Mouse (Mus musculus): ENCODE results near the gene Nkx2-3. TPM values are rescaled to one million over a fixed set of nuclear protein-coding genes. Genes with fewer than 3 reads are reported as not detected.

The Nkx2-3 gene
- polyA plus RNA-seq, 1 experiment from 2014 or later, result 4.1 TPM

GRCm38 (mm10) chr19:43601996-43602590, 10.0 kb upstream of the Nkx2-3 start:
- H3K4me3 ChIP-seq (ENCODE audit: low read depth, low read length), result no peak overlapping the region
- no peaks in the 10 kb centered on the region for H3K36me3 ChIP-seq (ENCODE audit: control insufficient read depth, insufficient read depth, low read length)
- no peak overlapping the region for H3K4me2 ChIP-seq (ENCODE audit: low read depth, low read length, severe bottlenecking)
- H3K9me3 ChIP-seq (ENCODE audit: control insufficient read depth, low read length), result no peaks in the 10 kb centered on the region
- DNase-seq (ENCODE audit: low spot score) (peak; percentile 65), ATAC-seq (replicated peaks; ENCODE audit: low FRiP score) (no peak)
- WGBS, result 1% methylated on average over 12 of the region's 12 CpGs
- H3K27me3 ChIP-seq (ENCODE audit: control insufficient read depth, insufficient read depth, low read length), result peaks cover 97% of the 10 kb centered on the region
- H3K4me1 ChIP-seq (replicated peaks; ENCODE audit: control insufficient read depth, insufficient read depth, low read length), result 0 out of 2 replicates have a peak, but pooled peaks cover 6% of the 10 kb centered on the region
- no peak overlapping the region for H3K9ac ChIP-seq (ENCODE audit: low read length)
- H3K27ac ChIP-seq (ENCODE audit: low read depth, low read length), result no peak overlapping the region

GRCm38 (mm10) chr19:43603521-43603920, 8.6 kb upstream of the Nkx2-3 start:
- H3K9me3 ChIP-seq (ENCODE audit: control insufficient read depth, low read length), result no peaks in the 10 kb centered on the region
- H3K27ac ChIP-seq (ENCODE audit: low read depth, low read length), result no peak overlapping the region
- no peaks in the 10 kb centered on the region for H3K36me3 ChIP-seq (ENCODE audit: control insufficient read depth, insufficient read depth, low read length)
- peaks cover 96% of the 10 kb centered on the region for H3K27me3 ChIP-seq (ENCODE audit: control insufficient read depth, insufficient read depth, low read length)
- no peak overlapping the region for H3K4me3 ChIP-seq (ENCODE audit: low read depth, low read length)
- 0 out of 2 replicates have a peak, but pooled peaks cover 7% of the 10 kb centered on the region for H3K4me1 ChIP-seq (replicated peaks; ENCODE audit: control insufficient read depth, insufficient read depth, low read length)
- no peak overlapping the region for H3K9ac ChIP-seq (ENCODE audit: low read length)
- 2% methylated on average over 5 of the region's 5 CpGs for WGBS
- no peak for DNase-seq (ENCODE audit: low spot score)
- ATAC-seq (replicated peaks; ENCODE audit: low FRiP score), result no peak
- no peak overlapping the region for H3K4me2 ChIP-seq (ENCODE audit: low read depth, low read length, severe bottlenecking)

- H3K9me3 ChIP-seq (ENCODE audit: control insufficient read depth, low read length), result no peaks in the 10 kb centered on the region
- peaks cover 93% of the 10 kb centered on the region for H3K27me3 ChIP-seq (ENCODE audit: control insufficient read depth, insufficient read depth, low read length)
- no peak for ATAC-seq (replicated peaks; ENCODE audit: low FRiP score)
- no peak overlapping the region for H3K9ac ChIP-seq (ENCODE audit: low read length)
- 3% methylated on average over 7 of the region's 7 CpGs for WGBS
- H3K36me3 ChIP-seq (ENCODE audit: control insufficient read depth, insufficient read depth, low read length), result no peaks in the 10 kb centered on the region
- H3K4me2 ChIP-seq (ENCODE audit: low read depth, low read length, severe bottlenecking), result no peak overlapping the region
- no peak overlapping the region for H3K4me3 ChIP-seq (ENCODE audit: low read depth, low read length)
- H3K27ac ChIP-seq (ENCODE audit: low read depth, low read length), result no peak overlapping the region
- DNase-seq (ENCODE audit: low spot score), result no peak
- H3K4me1 ChIP-seq (replicated peaks; ENCODE audit: control insufficient read depth, insufficient read depth, low read length), result 0 out of 2 replicates have a peak, but pooled peaks cover 6% of the 10 kb centered on the region
Measured at GRCm38 (mm10) chr19:43604492-43605120, 7.5 kb upstream of the Nkx2-3 start.

GRCm38 (mm10) chr19:43605666-43606551, 6.2 kb upstream of the Nkx2-3 start:
- ATAC-seq (replicated peaks; ENCODE audit: low FRiP score) (no peak), DNase-seq (ENCODE audit: low spot score) (no peak)

GRCm38 (mm10) chr19:43606552-43607530, 5.3 kb upstream of the Nkx2-3 start:
- Histone ChIP-seq H3K4me3 (ENCODE audit: low read depth, low read length) (no peak overlapping the region), H3K27me3 (ENCODE audit: control insufficient read depth, insufficient read depth, low read length) (peaks cover 92% of the 10 kb centered on the region), H3K9ac (ENCODE audit: low read length) (no peak overlapping the region), H3K36me3 (ENCODE audit: control insufficient read depth, insufficient read depth, low read length) (no peaks in the 10 kb centered on the region), H3K9me3 (ENCODE audit: control insufficient read depth, low read length) (no peaks in the 10 kb centered on the region), H3K27ac (ENCODE audit: low read depth, low read length) (no peak overlapping the region), H3K4me1 (replicated peaks; ENCODE audit: control insufficient read depth, insufficient read depth, low read length) (peaks cover 18% of the 10 kb centered on the region), H3K4me2 (ENCODE audit: low read depth, low read length, severe bottlenecking) (no peak overlapping the region)
- under 1% methylated on average over 40 of the region's 40 CpGs for WGBS
- DNase-seq (ENCODE audit: low spot score) (no peak), ATAC-seq (replicated peaks; ENCODE audit: low FRiP score) (no peak)

More at GRCm38 (mm10) chr19:43605666-43606551, 6.2 kb upstream of the Nkx2-3 start:
- Histone ChIP-seq H3K9ac (ENCODE audit: low read length) (no peak overlapping the region), H3K27ac (ENCODE audit: low read depth, low read length) (no peak overlapping the region), H3K27me3 (ENCODE audit: control insufficient read depth, insufficient read depth, low read length) (peaks cover 93% of the 10 kb centered on the region), H3K4me3 (ENCODE audit: low read depth, low read length) (no peak overlapping the region), H3K9me3 (ENCODE audit: control insufficient read depth, low read length) (no peaks in the 10 kb centered on the region), H3K4me1 (replicated peaks; ENCODE audit: control insufficient read depth, insufficient read depth, low read length) (peaks cover 12% of the 10 kb centered on the region; the same call in 1 of the 2 replicates), H3K4me2 (ENCODE audit: low read depth, low read length, severe bottlenecking) (no peak overlapping the region), H3K36me3 (ENCODE audit: control insufficient read depth, insufficient read depth, low read length) (no peaks in the 10 kb centered on the region)
- 1% methylated on average over 17 of the region's 17 CpGs for WGBS

- Histone ChIP-seq H3K4me1 (replicated peaks; ENCODE audit: control insufficient read depth, insufficient read depth, low read length) (peaks cover 27% of the 10 kb centered on the region), H3K27me3 (ENCODE audit: control insufficient read depth, insufficient read depth, low read length) (peaks cover 93% of the 10 kb centered on the region), H3K36me3 (ENCODE audit: control insufficient read depth, insufficient read depth, low read length) (no peaks in the 10 kb centered on the region), H3K9me3 (ENCODE audit: control insufficient read depth, low read length) (no peaks in the 10 kb centered on the region), H3K9ac (ENCODE audit: low read length) (no peak overlapping the region), H3K27ac (ENCODE audit: low read depth, low read length) (no peak overlapping the region), H3K4me2 (ENCODE audit: low read depth, low read length, severe bottlenecking) (no peak overlapping the region), H3K4me3 (ENCODE audit: low read depth, low read length) (no peak overlapping the region)
- no peak for ATAC-seq (replicated peaks; ENCODE audit: low FRiP score)
- DNase-seq (ENCODE audit: low spot score), result no peak
- WGBS, result 3% methylated on average over 11 of the region's 11 CpGs
Measured at GRCm38 (mm10) chr19:43607842-43608680, 4.1 kb upstream of the Nkx2-3 start.

- H3K27ac ChIP-seq (ENCODE audit: low read depth, low read length), result no peak overlapping the region
- no peak overlapping the region for H3K9ac ChIP-seq (ENCODE audit: low read length)
- H3K36me3 ChIP-seq (ENCODE audit: control insufficient read depth, insufficient read depth, low read length), result no peaks in the 10 kb centered on the region
- H3K4me1 ChIP-seq (replicated peaks; ENCODE audit: control insufficient read depth, insufficient read depth, low read length), result peaks cover 29% of the 10 kb centered on the region
- DNase-seq (ENCODE audit: low spot score) (no peak), ATAC-seq (replicated peaks; ENCODE audit: low FRiP score) (no peak)
- peaks cover 87% of the 10 kb centered on the region for H3K27me3 ChIP-seq (ENCODE audit: control insufficient read depth, insufficient read depth, low read length)
- H3K4me2 ChIP-seq (ENCODE audit: low read depth, low read length, severe bottlenecking), result no peak overlapping the region
- 9% methylated on average over 8 of the region's 8 CpGs for WGBS
- no peaks in the 10 kb centered on the region for H3K9me3 ChIP-seq (ENCODE audit: control insufficient read depth, low read length)
- no peak overlapping the region for H3K4me3 ChIP-seq (ENCODE audit: low read depth, low read length)
Measured at GRCm38 (mm10) chr19:43608711-43609457, 3.2 kb upstream of the Nkx2-3 start.
